ENCODE assay signal across 10 mouse cellular contexts in genomic region chr12:52288941-52289567, GRCm38 (mm10).
DNase-seq lines count a peak whose midpoint lies in the region; ATAC-seq and TF ChIP-seq lines count a peak whose summit lies in the region.
"Had no signal": no experiment of that assay in that cellular context is flagged by ENCODE, and none has a peak within 500 bp of the region (broad histone marks: within the 10 kb centered on the region; RNA-seq: fewer than 3 reads in every experiment).

No protein-coding gene starts in this region.

- no peak for DNase-seq in frontal cortex, postnatal 36 days (ENCODE audit: low spot score in 2 of 2)
- no peak for DNase-seq in testis, postnatal 10 days (ENCODE audit: low spot score)
- peak; percentile 29 for DNase-seq in midbrain, embryonic 10.5 days (ENCODE audit: low spot score)
- DNase-seq in urinary bladder, postnatal 36 days (ENCODE audit: low spot score in 2 of 2) = no peak
- DNase-seq in natural killer cell, adult 2 months (ENCODE audit: low spot score in 2 of 2) = no peak
- DNase-seq: cerebellum, postnatal 36 days had no signal

- no peak for TF ChIP-seq POLR2A in testis, adult 2 months (IDR thresholded peaks at IDR 0.05; ENCODE audit: control insufficient read depth, low read depth, low read length)

- H3K4me3 ChIP-seq in testis, adult 2 months (ENCODE audit: control insufficient read depth, low read depth, low read length) = peak overlapping the region; percentile 30
- no peak overlapping the region for H3K4me3 ChIP-seq in midbrain, embryonic 10.5 days

- H3K9me3 ChIP-seq in midbrain, embryonic 10.5 days (replicated peaks) = no peaks in the 10 kb centered on the region

- H3K27me3 ChIP-seq in testis, adult 2 months (ENCODE audit: control insufficient read depth, insufficient read depth, low read length) = no peaks in the 10 kb centered on the region
- H3K27me3 ChIP-seq in midbrain, embryonic 10.5 days (ENCODE audit: low read depth, poor library complexity, severe bottlenecking) = no peaks in the 10 kb centered on the region

- no peaks in the 10 kb centered on the region for H3K36me3 ChIP-seq in testis, adult 2 months (ENCODE audit: control insufficient read depth, insufficient read depth, low read length)
- no peaks in the 10 kb centered on the region for H3K36me3 ChIP-seq in midbrain, embryonic 10.5 days

- ATAC-seq in frontal cortex, adult (ENCODE audit: low TSS enrichment) = peak; percentile 89
- no peak for ATAC-seq in megakaryocyte, adult 5-6 weeks (ENCODE audit: poor library complexity, severe bottlenecking)
- ATAC-seq: inflammation-experienced regulatory T-cells, adult 6 months had no signal

- TF ChIP-seq CTCF in testis, adult 2 months (IDR thresholded peaks at IDR 0.05; ENCODE audit: control insufficient read depth, insufficient read depth, insufficient replicate concordance, low read depth, low read length) = no peak

- H3K27ac ChIP-seq in testis, adult 2 months (ENCODE audit: control insufficient read depth, insufficient read depth, low read depth, low read length) = no peak overlapping the region
- H3K27ac ChIP-seq in midbrain, embryonic 10.5 days (replicated peaks) = peak overlapping the region; percentile 67

- no peaks in the 10 kb centered on the region; the same call in 1 of the 2 replicates for H3K4me1 ChIP-seq in testis, adult 2 months (ENCODE audit: control insufficient read depth, insufficient read depth, low read length)
- H3K4me1 ChIP-seq in midbrain, embryonic 10.5 days = peaks cover 30% of the 10 kb centered on the region

- 54% methylated on average over 11 of the region's 11 CpGs for WGBS in midbrain, embryonic 10.5 days
